Mouse (Mus musculus) lung, postnatal 0 days (tissue): Measurements from ENCODE around the gene 9130213A22Rik.

Experiments used
- CTCF ChIP-seq: IDR thresholded peaks from 2 replicates; pipeline ENCODE4 v1.5.1; 2016; ENCODE audit warnings: antibody characterized with exemption, mild to moderate bottlenecking
- EP300 ChIP-seq: IDR thresholded peaks from 2 replicates; pipeline ENCODE4 v1.6.1; 2016; ENCODE audit warnings: antibody characterized with exemption, mild to moderate bottlenecking, control low read depth

DNA sequence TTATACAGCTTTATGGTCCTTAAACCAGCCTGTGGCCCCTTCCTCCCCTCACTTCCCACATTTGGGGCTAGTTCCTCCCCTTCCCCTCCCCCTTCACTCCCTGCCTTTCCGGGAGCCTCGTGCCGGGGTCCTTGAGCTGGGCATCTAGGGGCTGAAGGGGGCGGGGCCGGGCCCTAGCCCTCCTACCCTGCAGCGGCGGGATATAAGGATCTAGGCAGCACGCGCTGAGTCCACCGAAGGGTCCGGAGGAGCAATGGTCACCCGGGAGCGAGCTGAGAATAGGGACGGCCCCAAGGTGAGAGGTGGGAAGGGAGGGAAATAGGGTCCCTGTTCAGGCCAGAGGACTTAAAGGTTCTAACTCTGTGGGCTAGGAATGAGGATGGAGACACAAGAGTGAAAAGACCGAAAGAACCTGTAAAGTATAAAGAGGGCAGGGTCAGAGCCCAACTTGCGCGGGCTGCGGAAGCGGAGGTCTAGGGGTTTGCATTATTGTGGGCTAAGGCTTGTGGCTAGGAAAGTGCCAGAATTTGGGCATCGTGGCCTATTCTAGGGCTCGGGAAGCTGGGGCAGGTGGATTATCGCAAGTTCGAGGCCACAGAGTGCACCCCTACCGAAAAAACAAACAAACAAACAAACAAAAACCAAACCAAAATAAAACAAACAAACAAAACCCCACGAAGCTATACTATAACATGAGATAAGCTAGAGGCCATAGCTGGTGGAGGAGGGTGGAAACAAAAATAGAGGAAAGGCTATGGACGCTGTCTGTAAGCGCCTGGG is 2.0 kb downstream of the 9130213A22Rik start, which contains the start of gene Hes7:
- TF ChIP-seq CTCF, result no peak
- TF ChIP-seq EP300, result no peak
